Mouse (Mus musculus) liver, embryonic 14.5 days (tissue): Measurements from ENCODE around the gene Auts2.

ENCODE experiments used
- CTCF ChIP-seq: IDR thresholded peaks from 2 replicates; pipeline ENCODE4 v1.5.1; 2016; ENCODE audit warnings: antibody characterized with exemption, low read depth, control low read depth
- EP300 ChIP-seq: IDR thresholded peaks from 2 replicates; pipeline ENCODE4 v1.6.1; 2016; ENCODE audit warnings: antibody characterized with exemption, low read depth

DNA sequence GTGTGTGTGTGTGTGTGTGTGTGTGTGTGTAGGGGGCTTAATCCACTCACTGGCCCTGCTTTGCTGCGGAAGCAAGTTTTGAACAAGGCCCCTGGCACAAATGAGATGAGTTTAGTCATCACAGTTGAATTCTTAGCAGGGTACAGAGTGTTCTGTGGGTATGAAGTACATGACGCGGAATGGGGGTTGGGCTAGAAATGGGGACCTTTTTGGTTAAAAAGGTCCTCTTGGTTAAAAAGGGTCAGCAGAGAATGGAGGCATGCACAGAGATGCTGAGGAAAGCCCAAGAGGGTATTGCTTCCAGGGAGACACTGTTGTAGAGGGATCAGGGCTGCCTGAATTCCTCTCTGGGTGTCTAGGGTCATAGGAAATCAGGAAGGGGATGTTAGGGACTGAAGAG is 945.6 kb downstream of the Auts2 start:
- TF ChIP-seq CTCF (no peak), EP300 (no peak)
